8 mouse cellular contexts compared by ENCODE assay signal in genomic region chr13:24786014-24786490, GRCm38 (mm10). TPM values are rescaled to one million over a fixed set of nuclear protein-coding genes. Genes with fewer than 3 reads are reported as not detected.
DNase-seq lines count a peak whose midpoint lies in the region; TF ChIP-seq lines count a peak whose summit lies in the region.
"Had no signal": no experiment of that assay in that cellular context is flagged by ENCODE, and none has a peak within 500 bp of the region (broad histone marks: within the 10 kb centered on the region; RNA-seq: fewer than 3 reads in every experiment).

No protein-coding gene starts in this region.

- no peak for TF ChIP-seq POLR2A in bone marrow, adult 2 months (IDR thresholded peaks at IDR 0.05; ENCODE audit: borderline replicate concordance, control insufficient read depth, low read depth, low read length)

- H3K27ac ChIP-seq in bone marrow, adult 2 months (ENCODE audit: control insufficient read depth, insufficient read depth, low read depth, low read length, poor library complexity): peak overlapping the region; percentile 40
- H3K27ac ChIP-seq: limb, embryonic 12.5 days had no signal

- no peaks in the 10 kb centered on the region for H3K27me3 ChIP-seq in splenic B cell, adult 2 months (ENCODE audit: control insufficient read depth, insufficient read depth, low read length, poor library complexity, severe bottlenecking)
- H3K27me3 ChIP-seq: limb, embryonic 12.5 days had no signal

- H3K36me3 ChIP-seq in splenic B cell, adult 2 months (ENCODE audit: control insufficient read depth, insufficient read depth, low read length, poor library complexity, severe bottlenecking): no peaks in the 10 kb centered on the region
- H3K36me3 ChIP-seq: limb, embryonic 12.5 days had no signal

- H3K4me1 ChIP-seq in bone marrow, adult 2 months (ENCODE audit: control insufficient read depth, insufficient read depth, low read length): peaks cover 5% of the 10 kb centered on the region
- H3K4me1 ChIP-seq: limb, embryonic 12.5 days had no signal

- no peak overlapping the region for H3K4me3 ChIP-seq in bone marrow, adult 2 months (replicated peaks; ENCODE audit: control insufficient read depth, low read depth, low read length)
- H3K4me3 ChIP-seq: limb, embryonic 12.5 days had no signal

- TF ChIP-seq CTCF in bone marrow, adult 2 months (IDR thresholded peaks at IDR 0.05; ENCODE audit: control insufficient read depth, insufficient read depth, low read length): no peak

- DNase-seq in lung, postnatal 36 days: peak; percentile 10
- no peak for DNase-seq in lung, adult 18-20 months
- peak; percentile 91 for DNase-seq in induced T-regulatory cell, adult 2 months (ENCODE audit: low read depth)
- DNase-seq in splenic B cell, adult 2 months (ENCODE audit: low read depth, low spot score): peak; percentile 60
- DNase-seq in layer of hippocampus, adult 9-10 months (ENCODE audit: low spot score): no peak
- DNase-seq in gastrocnemius, postnatal 25 days: no peak

- WGBS in bone marrow, adult 2 months: 24% methylated on average over 11 of the region's 11 CpGs

RNA-seq across cellular contexts. Expression of gene BC005537, which starts 15.4 kb away (rescaled TPM):
- 67.8 and 76.9 TPM in 2 replicates for polyA plus RNA-seq in bone marrow, adult 2 months (2011; ENCODE audit: insufficient read depth, insufficient read length, low replicate concordance, missing spikeins)
- 10 to 100 TPM; 35.8 to 38.3 TPM for total RNA-seq in gastrocnemius, postnatal 25 days (2021)

RNA-seq across cellular contexts. Expression of gene Gmnn, which starts 24.3 kb away (rescaled TPM):
- 91.4 and 105 TPM in 2 replicates for polyA plus RNA-seq in bone marrow, adult 2 months (2011; ENCODE audit: insufficient read depth, insufficient read length, low replicate concordance, missing spikeins)
- 1 to 10 TPM; 2.3 to 4.9 TPM for total RNA-seq in gastrocnemius, postnatal 25 days (2021)

RNA-seq across cellular contexts. Expression of gene Armh2, which starts 45.0 kb away (rescaled TPM):
- polyA plus RNA-seq in bone marrow, adult 2 months (2011; ENCODE audit: insufficient read depth, insufficient read length, low replicate concordance, missing spikeins): not detected in 2 replicates
- not detected for total RNA-seq in gastrocnemius, postnatal 25 days (2021)
- polyA plus RNA-seq: limb, embryonic 12.5 days had no signal

RNA-seq across cellular contexts. Expression of gene Acot13, which starts 45.3 kb away (rescaled TPM):
- polyA plus RNA-seq in bone marrow, adult 2 months (2011; ENCODE audit: insufficient read depth, insufficient read length, low replicate concordance, missing spikeins): 19.8 and 37.3 TPM in 2 replicates
- total RNA-seq in gastrocnemius, postnatal 25 days (2021): 100 to 1,000 TPM; 138 to 147 TPM

RNA-seq across cellular contexts. Expression of gene Tdp2, which starts 45.4 kb away (rescaled TPM):
- polyA plus RNA-seq in bone marrow, adult 2 months (2011; ENCODE audit: insufficient read depth, insufficient read length, low replicate concordance, missing spikeins): 26.5 and 37.7 TPM in 2 replicates
- 1 to 10 TPM; 7.8 to 8.2 TPM for total RNA-seq in gastrocnemius, postnatal 25 days (2021)

Comparison
In these comparisons a context has a peak if more than half of its experiments do, and no peak if none do; other contexts are left out.
1. DNase-seq: peak in lung, postnatal 36 days (single experiment), induced T-regulatory cell, adult 2 months (single experiment) and splenic B cell, adult 2 months (single experiment); none in lung, adult 18-20 months (0 of 2), layer of hippocampus, adult 9-10 months (single experiment) and gastrocnemius, postnatal 25 days (single experiment).